Mouse (Mus musculus) monocyte, adult 59 days (primary cell): ENCODE measurements around the gene Erlec1. TPM values are rescaled to one million over a fixed set of nuclear protein-coding genes. Genes with fewer than 3 reads are reported as not detected.

ENCODE experiments used
- total RNA-seq, 2 experiments: library from RNA; stranded (reverse); gene quantifications; one replicate each; pipeline ENCODE4 v1.2.4; 2023

The Erlec1 gene
- total RNA-seq: 10 to 100 TPM; 27.0 to 28.7 TPM

DNA sequence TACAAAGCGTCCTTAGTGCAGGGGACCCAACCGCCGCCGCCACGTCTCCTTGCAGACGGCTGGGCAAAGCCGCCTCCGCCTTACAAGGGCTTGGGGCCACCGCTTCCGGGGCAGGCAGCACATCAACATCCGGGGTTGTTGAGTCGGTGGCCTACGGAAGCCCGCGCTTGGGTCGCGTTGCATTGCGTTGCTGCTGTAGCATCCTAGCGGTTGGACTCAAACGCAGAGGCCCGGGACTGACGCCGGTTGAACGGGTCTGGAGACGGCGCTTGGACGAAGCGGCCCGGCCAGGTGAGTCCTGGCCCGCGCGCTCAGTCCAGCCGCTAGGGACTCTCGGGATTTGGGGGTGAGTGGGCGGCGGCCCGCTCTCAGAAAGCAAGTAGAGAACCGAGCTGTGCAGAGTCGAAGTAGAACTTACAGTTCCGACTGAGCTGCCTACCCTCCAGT, at the start of gene Erlec1:
TSS of gene Erlec1 (minus strand) at position 57 of the 447 bp plus-strand sequence.

DNA sequence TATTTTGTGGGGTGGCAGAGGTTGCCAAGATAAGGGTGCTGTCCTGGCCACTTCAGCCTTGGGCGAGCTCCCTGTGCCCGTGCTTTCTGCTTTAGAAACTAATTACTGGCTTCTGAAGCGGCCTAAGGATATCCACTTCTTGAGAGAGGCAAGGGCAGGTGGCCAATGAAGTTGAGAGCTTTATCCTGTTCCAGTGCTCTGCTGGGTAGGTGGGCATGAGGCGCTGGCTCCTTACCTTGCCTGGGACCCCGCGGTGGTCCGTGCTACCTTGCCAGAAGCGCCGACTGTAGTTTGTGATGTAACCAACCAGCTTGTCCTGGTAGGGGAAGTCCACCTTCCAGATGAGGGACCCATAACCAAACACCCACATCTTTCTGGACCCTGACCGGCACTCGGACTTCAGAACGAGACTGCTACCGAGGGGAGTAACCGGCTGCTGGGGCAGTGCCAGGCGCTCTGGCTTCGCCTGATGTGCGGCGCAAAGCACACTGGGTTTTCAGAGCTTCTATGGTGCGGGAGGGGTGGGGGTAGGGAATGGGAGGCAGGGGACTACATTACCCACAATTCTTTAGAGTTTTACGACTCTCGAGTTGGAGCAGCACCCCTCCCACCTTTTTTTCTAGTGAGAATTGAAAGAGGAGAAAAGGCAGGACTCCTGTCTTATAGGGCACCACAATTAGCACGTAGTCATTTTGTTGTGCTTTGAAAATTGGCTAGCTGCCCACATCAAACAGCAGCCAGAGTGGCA, 31.9 kb upstream of the Erlec1 start, which contains the start of gene Chac2:
TSS of gene Chac2 (minus strand) at position 474 of the 748 bp plus-strand sequence.

DNA sequence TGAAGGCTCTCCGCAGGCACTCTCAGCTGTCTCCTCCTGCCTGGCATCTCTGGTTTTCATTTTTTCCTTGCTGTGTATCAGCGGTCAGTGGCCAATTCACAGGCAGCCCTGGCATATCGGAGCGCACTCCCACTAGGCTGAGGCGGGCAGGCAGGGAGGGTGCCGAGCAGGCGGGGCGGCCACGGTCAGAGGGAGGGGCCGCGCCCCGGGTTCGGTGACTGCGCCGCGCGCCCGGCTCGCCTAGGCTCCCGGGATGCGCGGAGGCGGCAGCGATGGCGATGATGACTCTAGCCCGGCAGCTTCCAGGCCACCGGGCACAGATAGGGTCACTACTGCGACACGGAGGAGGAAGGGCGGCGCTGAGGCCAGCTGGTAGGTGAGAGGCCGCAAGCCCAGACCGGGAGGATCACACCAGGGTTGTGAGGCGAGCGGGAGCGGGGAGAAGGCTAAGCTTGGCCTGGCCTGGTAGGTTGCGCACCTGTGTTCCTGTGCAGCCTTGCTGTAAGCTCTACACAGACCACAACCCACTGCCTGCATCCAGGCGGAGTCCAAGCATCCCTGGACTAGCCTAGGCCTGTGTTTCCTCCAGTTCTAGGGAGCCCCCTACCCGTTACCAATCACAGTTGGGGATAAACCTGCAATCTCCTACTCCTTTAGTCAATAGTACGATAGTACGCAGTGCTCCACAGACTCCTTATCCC, 68.8 kb downstream of the Erlec1 start, which contains the start of the genes Gpr75 and Asb3:
TSS of gene Gpr75 (plus strand) at position 188 of the 701 bp plus-strand sequence.
TSS of gene Asb3 (plus strand) at position 246 of the 701 bp plus-strand sequence.

Other genes starting within 250 kb of the Erlec1 start
- gene Psme4, start 182.6 kb downstream of the Erlec1 start, total RNA-seq: 10 to 100 TPM; 68.3 to 71.4 TPM
- gene Gpr75, start 69.0 kb downstream of the Erlec1 start, total RNA-seq: not detected
- 10 to 100 TPM; 12.4 to 16.1 TPM for gene Asb3, start 68.9 kb downstream of the Erlec1 start, total RNA-seq
- 1 to 10 TPM; 2.4 to 2.7 TPM for gene Chac2, start 32.0 kb upstream of the Erlec1 start, total RNA-seq
- gene Gm17332, start 228.1 kb upstream of the Erlec1 start, total RNA-seq: not detected